12 mouse cellular contexts compared by ENCODE assay signal in genomic region chr17:44208900-44209299, GRCm38 (mm10).
"Had no signal": no experiment of that assay in that cellular context is flagged by ENCODE, and none has a peak within 500 bp of the region (broad histone marks: within the 10 kb centered on the region; RNA-seq: fewer than 3 reads in every experiment).

No protein-coding gene starts in this region.

- H3K9me3 ChIP-seq: liver, embryonic 15.5 days; midbrain, embryonic 13.5 days; neural tube, embryonic 15.5 days had no signal

- H3K27me3 ChIP-seq: limb, embryonic 13.5 days; liver, embryonic 15.5 days; midbrain, embryonic 13.5 days; neural tube, embryonic 15.5 days had no signal

- ATAC-seq: midbrain, embryonic 13.5 days had no signal

- H3K27ac ChIP-seq: limb, embryonic 13.5 days; liver, embryonic 15.5 days; midbrain, embryonic 13.5 days; neural tube, embryonic 15.5 days had no signal

- H3K9ac ChIP-seq: limb, embryonic 13.5 days; liver, embryonic 15.5 days; lung, embryonic 14.5 days; midbrain, embryonic 13.5 days; neural tube, embryonic 15.5 days had no signal

- H3K4me2 ChIP-seq: limb, embryonic 13.5 days; liver, embryonic 15.5 days; lung, embryonic 14.5 days; midbrain, embryonic 13.5 days; neural tube, embryonic 15.5 days had no signal

- H3K4me3 ChIP-seq: limb, embryonic 13.5 days; liver, embryonic 15.5 days; midbrain, embryonic 13.5 days; myocyte; neural tube, embryonic 15.5 days had no signal

- H3K4me1 ChIP-seq: limb, embryonic 13.5 days; liver, embryonic 15.5 days; midbrain, embryonic 13.5 days; neural tube, embryonic 15.5 days had no signal

- H3K36me3 ChIP-seq: limb, embryonic 13.5 days; liver, embryonic 15.5 days; midbrain, embryonic 13.5 days; neural tube, embryonic 15.5 days had no signal

- DNase-seq: kidney, adult 18-20 months; kidney, postnatal 25 days; layer of hippocampus, adult 9-11 months; left cerebral cortex, postnatal 4 days; lung, embryonic 14.5 days; lung, postnatal 14 days; thymus, postnatal 4 days had no signal
